Mouse (Mus musculus): ENCODE results near the gene Flnb. TPM values are rescaled to one million over a fixed set of nuclear protein-coding genes. Genes with fewer than 3 reads are reported as not detected.

The Flnb gene
- total RNA-seq, 2 experiments from 2014 or later: 48.7 to 48.9 TPM

DNA sequence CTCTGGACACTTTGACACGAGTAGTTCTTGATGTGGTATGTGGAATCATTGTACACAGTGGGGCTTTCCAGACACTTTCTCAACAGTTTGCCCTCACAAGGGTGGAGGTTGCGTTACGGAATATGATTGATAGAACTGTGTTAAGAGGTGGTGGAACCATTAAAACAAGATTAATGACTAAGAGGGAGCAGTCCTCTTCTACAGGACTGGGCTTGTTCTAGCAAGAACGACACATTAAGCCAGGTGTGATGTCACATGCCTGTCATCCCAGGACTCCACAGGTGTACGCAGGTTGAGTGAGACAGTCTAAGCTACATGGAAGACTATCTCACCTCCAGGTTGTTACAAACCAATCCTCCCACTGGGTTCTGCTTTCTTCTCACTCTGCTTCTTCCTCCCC is 181.7 kb downstream of the Flnb start:
- intact Hi-C loops (cut with DNase I): no loop called here
- DNase-seq (ENCODE audit: extremely low spot score in 1 of 2, low spot score in 2 of 2): no peak

DNA sequence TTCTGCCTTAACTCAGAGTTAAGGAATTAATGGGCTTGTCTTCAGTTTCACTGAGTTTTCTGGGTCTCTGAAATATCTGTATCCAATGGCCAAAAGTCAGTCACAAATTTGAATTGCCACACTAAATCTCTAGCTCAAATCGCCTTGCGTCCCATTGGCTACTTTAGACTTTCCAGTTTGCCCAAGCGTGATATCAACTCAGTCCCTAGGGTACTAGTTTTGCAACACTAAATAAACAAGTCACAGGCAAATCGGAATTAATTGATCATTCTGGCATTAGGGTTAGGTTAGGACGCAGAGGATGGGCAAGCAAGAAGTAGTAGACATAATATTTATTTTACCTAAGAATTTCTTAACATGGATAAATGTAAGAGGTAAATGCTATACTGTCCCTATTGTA is 182.5 kb downstream of the Flnb start:
- DNase-seq (ENCODE audit: extremely low spot score in 1 of 2, low spot score in 2 of 2): no peak
- intact Hi-C loops (cut with DNase I): no loop called here

Other genes starting within 250 kb of the Flnb start
- 10 to 100 TPM; 13.4 to 14.0 TPM for gene Gm3558, start 249.4 kb upstream of the Flnb start, total RNA-seq (2021)
- not detected for gene Gm10338, start 222.4 kb upstream of the Flnb start, total RNA-seq (2021)
- not detected for gene Gm10128, start 174.0 kb upstream of the Flnb start, total RNA-seq (2021)
- gene Gm26661, start 26.4 kb upstream of the Flnb start, total RNA-seq (2021): not detected
- under 1 TPM in 1 of 2 experiments, not detected in 1; 0.57 TPM for gene Gm45521, start 139.3 kb downstream of the Flnb start, total RNA-seq (2021)
- not detected for gene Dnase1l3, start 176.6 kb downstream of the Flnb start, total RNA-seq (2021)
- gene Abhd6, start 184.9 kb downstream of the Flnb start, total RNA-seq (2021): 10 to 100 TPM; 51.8 to 52.3 TPM

All from left cerebral cortex, postnatal 10 days (tissue).